Mouse (Mus musculus): ENCODE data around the gene Rex1bd. TPM values are rescaled to one million over a fixed set of nuclear protein-coding genes. Genes with fewer than 3 reads are reported as not detected.

Gene Rex1bd
- total RNA-seq (2021) = 100 to 1,000 TPM; 109 to 113 TPM

DNA sequence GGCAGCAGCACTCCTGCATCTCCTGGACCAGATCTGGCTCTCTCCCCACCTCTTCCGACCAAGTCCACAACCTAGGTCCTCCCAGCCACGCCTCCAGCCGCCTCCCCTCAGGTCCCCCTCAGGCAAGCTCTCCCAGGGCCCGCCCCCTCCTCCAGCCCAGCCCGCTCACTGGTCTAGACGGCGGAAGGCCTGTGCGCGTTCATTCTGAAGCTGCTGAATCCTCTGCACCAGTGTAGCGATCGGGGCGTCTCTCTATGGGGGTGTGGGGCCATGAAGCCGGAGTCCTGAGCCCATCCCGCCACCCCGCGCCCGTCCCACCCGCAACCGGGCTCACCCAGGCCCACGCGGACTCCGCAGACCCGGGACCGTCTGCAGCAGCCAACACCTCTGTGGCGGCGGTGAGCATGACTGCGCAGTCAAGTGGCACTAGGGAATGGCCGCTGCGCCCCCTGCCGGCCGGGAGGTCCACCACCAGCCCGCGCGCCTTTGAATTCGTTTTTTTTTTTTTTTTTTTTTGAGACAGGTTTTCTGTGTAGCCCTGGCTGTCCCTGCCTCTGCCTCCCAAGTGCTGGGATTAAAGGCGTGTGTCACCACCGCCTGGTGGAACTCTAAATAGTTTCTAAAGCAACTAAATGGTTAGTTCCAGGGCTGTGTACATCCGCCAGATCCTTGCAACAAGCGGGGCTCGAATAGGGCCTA lies at the start of gene Rex1bd:
Gene Rex1bd, minus strand, starts transcription at position 425 of the 699 bp plus-strand sequence.
- DNase-seq = peak; percentile 94 to 97
- intact Hi-C loops (cut with DNase I) = loop anchor here (5.0 kb wide), 1 partner anchor 81 kb away; no protein-coding TSS in a partner anchor

DNA sequence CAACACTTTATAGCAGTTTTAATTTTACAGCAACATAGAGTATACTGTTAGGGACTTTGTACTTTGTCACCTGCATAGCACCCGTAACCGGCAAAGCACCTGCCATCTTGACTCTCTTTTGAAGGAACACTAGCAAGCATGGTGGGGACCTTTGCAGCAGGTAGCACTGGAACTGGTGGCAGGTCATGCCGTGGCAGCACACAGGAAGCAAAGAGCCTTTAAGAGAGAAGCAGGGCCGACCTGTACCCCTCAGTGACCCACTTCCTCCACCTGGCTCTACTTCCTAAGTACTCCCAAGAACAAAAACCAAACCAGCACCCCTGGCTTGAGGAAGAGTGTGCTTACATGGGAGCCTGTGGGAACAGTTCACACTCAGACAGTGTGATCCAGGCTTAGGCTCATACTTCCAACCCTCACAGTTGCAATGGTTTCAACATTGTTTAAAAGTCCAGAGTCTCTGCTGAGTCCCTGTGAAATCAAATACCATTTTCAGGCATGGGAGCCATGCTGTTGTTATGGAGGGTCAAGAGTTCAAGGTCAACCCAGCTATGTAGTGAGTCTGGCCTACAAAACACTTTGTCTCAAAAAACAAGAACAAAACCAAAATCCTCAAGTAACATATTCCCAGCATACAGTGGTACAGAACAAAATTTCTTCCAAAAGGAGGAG lies 48.7 kb upstream of the Rex1bd start:
- no peak for DNase-seq
- intact Hi-C loops (cut with DNase I) = no loop called here

- intact Hi-C loops (cut with DNase I) = no loop called here
- peak; percentile 62 to 73 for DNase-seq
Measured at GRCm38 (mm10) chr8:70553740-70554139, 47.2 kb upstream of the Rex1bd start.

DNA sequence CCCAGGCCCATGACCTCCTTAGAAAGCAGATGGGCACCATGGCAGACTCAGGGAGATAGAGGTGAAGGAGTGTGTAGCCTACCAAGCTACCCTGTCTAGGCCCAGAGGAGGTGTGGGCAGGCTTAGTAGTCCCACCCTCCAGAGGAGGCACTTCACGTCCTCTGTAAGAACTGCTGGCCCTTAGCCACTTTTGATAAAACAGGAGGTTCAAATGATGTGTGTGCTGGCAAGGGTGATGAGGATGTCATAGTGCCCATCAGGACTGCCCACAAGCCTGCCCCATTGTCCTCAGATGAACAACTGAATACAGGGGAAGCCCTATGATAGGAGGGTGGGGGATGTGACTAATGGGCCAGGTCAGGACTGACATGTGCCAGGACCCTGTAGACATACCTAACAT lies 46.3 kb upstream of the Rex1bd start:
- intact Hi-C loops (cut with DNase I) = no loop called here
- DNase-seq = no peak

- peak; percentile 31 to 54 for DNase-seq
- intact Hi-C loops (cut with DNase I) = no loop called here
Measured at GRCm38 (mm10) chr8:70551558-70552161, 45.1 kb upstream of the Rex1bd start.

- DNase-seq = no peak
- intact Hi-C loops (cut with DNase I) = loop anchor here (5.0 kb wide), 1 partner anchor 38 kb away; no protein-coding TSS in a partner anchor
Measured at GRCm38 (mm10) chr8:70549412-70550184, 43.0 kb upstream of the Rex1bd start.

GRCm38 (mm10) chr8:70547762-70548161 lies 41.2 kb upstream of the Rex1bd start:
- intact Hi-C loops (cut with DNase I) = loop anchor here (5.0 kb wide), 1 partner anchor 40 kb away; no protein-coding TSS in a partner anchor
- no peak for DNase-seq

- intact Hi-C loops (cut with DNase I) = loop anchor here (5.0 kb wide), 1 partner anchor 41 kb away; no protein-coding TSS in a partner anchor
- DNase-seq = no peak
Measured at GRCm38 (mm10) chr8:70546412-70546811, 39.9 kb upstream of the Rex1bd start.

GRCm38 (mm10) chr8:70544200-70544687 lies 37.7 kb upstream of the Rex1bd start:
- DNase-seq = peak; percentile 38 to 51
- intact Hi-C loops (cut with DNase I) = no loop called here

- DNase-seq = no peak
- intact Hi-C loops (cut with DNase I) = no loop called here
Measured at GRCm38 (mm10) chr8:70541081-70541480, 34.5 kb upstream of the Rex1bd start.

DNA sequence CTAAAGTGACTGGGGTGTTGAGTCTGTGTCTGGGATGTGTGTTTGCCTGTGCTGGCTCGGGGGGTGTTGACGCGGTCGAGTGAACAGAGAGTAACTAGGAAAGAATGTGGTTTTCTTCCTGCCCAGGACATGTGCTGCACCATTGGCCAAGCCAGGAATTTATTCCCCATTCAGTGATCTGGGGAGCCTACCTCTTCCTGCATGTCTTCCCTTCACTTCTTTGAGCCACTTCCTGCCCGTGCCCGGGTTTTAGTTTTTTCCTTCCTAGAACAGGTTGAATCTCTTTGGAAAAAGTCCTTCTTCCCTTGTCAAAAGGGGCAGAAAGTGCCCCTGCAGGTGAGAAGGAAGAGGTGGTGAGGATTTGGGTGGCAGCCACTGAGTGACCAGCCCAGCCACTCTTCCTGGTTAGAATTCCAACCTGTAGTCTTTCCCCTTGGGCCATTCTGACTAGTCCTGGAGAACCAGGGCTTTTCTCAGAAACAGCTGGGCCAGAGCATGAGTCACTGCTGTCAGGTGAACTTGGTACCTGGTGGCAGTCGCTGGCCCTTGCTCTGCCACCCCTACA lies 34.0 kb upstream of the Rex1bd start:
- DNase-seq = peak in 1 of 2 experiments; percentile 28
- intact Hi-C loops (cut with DNase I) = no loop called here

DNA sequence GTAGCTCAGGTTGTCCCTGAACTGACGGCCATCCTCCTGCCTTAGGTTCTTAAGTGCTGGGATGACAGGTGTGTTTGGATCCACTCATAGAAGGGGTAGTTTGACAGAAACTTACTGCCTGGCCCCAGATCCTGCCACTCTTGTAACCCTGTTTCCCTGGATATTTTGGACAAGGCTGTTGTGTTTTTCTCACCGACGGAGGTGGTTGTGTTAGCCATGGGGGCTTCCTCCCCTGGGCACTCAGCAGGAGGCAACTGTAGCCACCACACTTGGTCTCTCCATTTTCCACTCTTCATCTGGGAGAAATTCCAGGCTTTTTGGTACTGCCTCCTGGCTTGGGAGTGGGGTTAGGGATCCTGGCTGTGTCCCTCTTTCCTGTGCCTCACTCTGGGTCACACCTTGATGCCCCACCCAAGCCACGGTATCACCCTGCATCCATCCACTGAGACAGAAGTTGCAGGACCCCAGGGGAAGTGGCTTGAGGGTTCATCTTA lies 33.5 kb upstream of the Rex1bd start:
- DNase-seq = no peak
- intact Hi-C loops (cut with DNase I) = no loop called here

GRCm38 (mm10) chr8:70539077-70539813 lies 32.7 kb upstream of the Rex1bd start, which contains the start of gene Ell:
Gene Ell, plus strand, starts transcription at chr8:70539457.
- intact Hi-C loops (cut with DNase I) = loop anchor here (2.0 kb wide), 1 partner anchor 28 kb away; the partner anchor contains the start of gene Uba52
- DNase-seq = peak; percentile 99

DNA sequence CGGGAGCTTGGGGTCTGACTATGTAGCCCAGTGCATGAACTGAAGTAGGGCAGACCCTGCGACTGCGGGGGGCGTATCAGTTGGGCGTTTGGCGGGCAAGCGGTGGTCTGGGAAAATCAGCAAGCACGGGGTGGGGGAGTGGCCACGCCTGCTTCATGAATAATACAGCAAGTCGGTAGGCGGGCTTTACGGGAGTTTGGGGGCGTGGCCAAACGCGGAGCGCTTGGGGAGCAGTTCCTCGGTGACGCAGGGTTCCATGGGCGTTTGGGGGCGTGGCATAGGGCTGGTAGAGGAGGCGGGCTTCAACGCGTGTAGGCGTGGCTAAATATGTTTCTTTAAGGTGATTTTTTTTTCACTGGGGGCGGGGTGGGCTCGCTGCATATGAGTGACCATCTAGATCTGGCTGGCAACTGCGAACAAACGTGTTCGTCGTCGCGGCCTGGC lies 32.1 kb upstream of the Rex1bd start:
- peak; percentile 99 for DNase-seq
- intact Hi-C loops (cut with DNase I) = loop anchor here (2.0 kb wide), 1 partner anchor 28 kb away; the partner anchor contains the start of gene Uba52

DNA sequence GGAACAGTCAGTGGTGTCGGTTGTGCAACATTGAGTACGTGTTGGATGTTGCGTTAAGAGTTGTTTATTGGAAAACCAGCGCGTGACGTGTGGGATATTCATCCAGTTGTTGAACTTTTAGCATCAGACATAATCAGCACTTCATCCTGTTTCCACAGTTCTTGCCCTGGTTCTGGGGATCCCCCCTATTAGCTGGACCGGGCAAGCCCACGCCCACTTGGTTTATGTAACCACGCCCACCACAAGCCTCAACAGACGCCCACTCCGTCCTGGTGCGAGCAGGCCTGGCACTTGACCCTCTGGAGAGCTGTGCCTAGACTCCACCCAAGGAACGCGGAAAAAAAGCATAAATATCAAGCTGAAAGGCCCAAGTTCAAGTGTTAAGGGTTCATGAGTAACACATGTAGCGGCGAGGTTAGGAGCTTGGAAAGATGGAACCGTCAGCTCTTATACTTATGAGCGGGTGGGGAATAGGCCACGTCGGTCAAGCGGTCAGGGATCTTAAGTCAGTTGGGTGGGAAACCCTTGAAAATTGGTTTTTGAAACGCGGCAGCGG lies 31.6 kb upstream of the Rex1bd start:
- intact Hi-C loops (cut with DNase I) = loop anchor here (2.0 kb wide), 1 partner anchor 27 kb away; the partner anchor contains the start of gene Uba52

GRCm38 (mm10) chr8:70535701-70536100 lies 29.1 kb upstream of the Rex1bd start:
- intact Hi-C loops (cut with DNase I) = no loop called here

More for the DNA sequence above, 31.6 kb upstream of the Rex1bd start:
- DNase-seq = peak; percentile 69 to 70

GRCm38 (mm10) chr8:70535221-70535620 lies 28.7 kb upstream of the Rex1bd start:
- intact Hi-C loops (cut with DNase I) = no loop called here
- DNase-seq = no peak

More at GRCm38 (mm10) chr8:70535701-70536100, 29.1 kb upstream of the Rex1bd start:
- DNase-seq = no peak

DNA sequence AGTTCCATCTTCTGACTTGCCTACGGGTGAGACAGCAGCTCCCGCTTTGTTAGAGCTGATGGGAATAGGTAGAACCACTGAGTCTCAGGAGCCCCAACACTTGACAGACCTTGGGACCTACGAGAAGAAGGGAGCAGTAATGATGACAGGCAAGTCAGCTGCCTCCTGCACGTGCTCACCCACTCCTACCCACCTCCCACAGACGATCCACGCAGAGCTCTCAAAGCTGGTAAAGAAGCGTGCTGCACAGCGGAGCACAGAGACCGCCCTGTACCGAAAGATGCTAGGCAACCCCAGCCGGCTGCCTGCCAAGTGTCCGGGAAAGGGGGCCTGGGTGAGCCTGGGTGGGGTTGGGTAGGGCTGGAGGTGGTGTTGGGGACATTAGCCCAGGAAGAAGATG lies 27.7 kb upstream of the Rex1bd start:
- DNase-seq = no peak
- intact Hi-C loops (cut with DNase I) = no loop called here
